Mouse (Mus musculus) small intestine, adult 2 months (tissue): ENCODE data around the gene Nup43. TPM values are rescaled to one million over a fixed set of nuclear protein-coding genes. Genes with fewer than 3 reads are reported as not detected.

Source experiments
- H3K27ac ChIP-seq: fragments of 200-500 bp; 2 replicates; pipeline ENCODE4 v1.5.1; 2012; ENCODE audit warnings: low read depth, low read length, control low read depth, inconsistent platforms; ENCODE audit not compliant: insufficient read depth
- H3K27me3 ChIP-seq: fragments of 200-500 bp; 2 replicates; pipeline ENCODE4 v1.6.1; 2012; ENCODE audit warnings: mild to moderate bottlenecking, moderate library complexity, low read length, inconsistent platforms; ENCODE audit not compliant: control insufficient read depth, insufficient read depth
- H3K36me3 ChIP-seq: fragments of 200-500 bp; 2 replicates; pipeline ENCODE4 v1.6.1; 2012; ENCODE audit warnings: mild to moderate bottlenecking, low read length, control low read depth, inconsistent platforms; ENCODE audit not compliant: control insufficient read depth, insufficient read depth
- H3K4me1 ChIP-seq: fragments of 200-500 bp; 2 replicates; pipeline ENCODE4 v1.6.1; 2012; ENCODE audit warnings: low read length, inconsistent platforms, mixed read lengths; ENCODE audit not compliant: control insufficient read depth, insufficient read depth, insufficient read length
- H3K4me3 ChIP-seq: fragments of 200-500 bp; 2 replicates; pipeline ENCODE4 v1.5.1; 2012; ENCODE audit warnings: low read depth, mild to moderate bottlenecking, control low read depth, inconsistent platforms, low read length, moderate library complexity
- CTCF ChIP-seq: fragments of 200-500 bp; IDR thresholded peaks from 2 replicates; pipeline ENCODE4 v1.5.1; 2012; ENCODE audit warnings: low read depth, mild to moderate bottlenecking, control low read depth, inconsistent platforms, low read length, moderate library complexity, mixed read lengths; ENCODE audit not compliant: insufficient replicate concordance, insufficient read length; ENCODE audit errors: extremely low read depth
- POLR2A ChIP-seq: fragments of 200-500 bp; IDR thresholded peaks from 2 replicates; pipeline ENCODE4 v1.6.1; 2012; ENCODE audit warnings: low read depth, mild to moderate bottlenecking, control low read depth, inconsistent platforms, low read length, moderate library complexity
- WGBS: fragments of 180-500 bp; shearing (Covaris S2); methylation state at CpG from one replicate; pipeline ENCODE4 v1.1.7; 2018; 5-methylcytosine and 5-hydroxymethylcytosine counted together
- polyA plus RNA-seq: library from polyadenylated mRNA; depleted of rRNA; stranded (reverse); fragments of >200 nt; gene quantifications from 2 replicates; pipeline ENCODE4 v1.2.3, GENCODE M21; 2012

Gene Nup43
- polyA plus RNA-seq, 1 experiment, result 2.6 TPM

- Histone ChIP-seq H3K4me3 (peak overlapping the region; percentile 12; the same call in 1 of the 2 replicates), H3K27me3 (no peaks in the 10 kb centered on the region), H3K27ac (no peak overlapping the region), H3K4me1 (peaks cover 10% of the 10 kb centered on the region), H3K36me3 (peaks cover 2% of the 10 kb centered on the region; the same call in 1 of the 2 replicates)
- no peak for TF ChIP-seq POLR2A
- no peak for TF ChIP-seq CTCF
- WGBS, result 24% methylated on average over 3 of the region's 3 CpGs
Measured at GRCm38 (mm10) chr10:7682249-7682648, 14.9 kb downstream of the Nup43 start.

GRCm38 (mm10) chr10:7686902-7687301 is 19.6 kb downstream of the Nup43 start:
- TF ChIP-seq CTCF (no peak), POLR2A (no peak)
- WGBS, result 48% methylated on average over 6 of the region's 6 CpGs
- no peak overlapping the region for H3K27ac ChIP-seq
- H3K36me3 ChIP-seq, result peaks cover 6% of the 10 kb centered on the region
- no peaks in the 10 kb centered on the region for H3K27me3 ChIP-seq
- H3K4me1 ChIP-seq, result peaks cover 10% of the 10 kb centered on the region
- H3K4me3 ChIP-seq, result no peak overlapping the region

- H3K27me3 ChIP-seq, result no peaks in the 10 kb centered on the region
Measured at GRCm38 (mm10) chr10:7695286-7695685, 28.0 kb downstream of the Nup43 start.

DNA sequence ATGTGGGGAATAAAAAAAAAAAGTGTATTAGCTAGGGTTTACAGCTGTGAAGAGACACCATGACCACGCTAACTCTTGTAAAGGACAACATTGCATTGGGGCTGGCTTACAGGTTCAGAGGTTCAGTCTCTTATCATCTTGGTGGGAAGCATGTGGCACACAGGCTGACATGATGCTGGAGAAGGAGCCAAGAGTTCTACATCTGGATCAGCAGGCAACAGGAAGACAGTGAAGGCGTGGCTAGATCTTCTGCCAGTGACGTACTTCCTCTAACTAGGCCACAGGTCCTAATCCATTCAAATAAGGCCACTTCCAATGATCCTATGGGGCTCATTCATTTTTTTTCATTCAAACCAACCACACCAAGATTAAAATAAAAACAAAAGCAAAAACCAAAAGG is 32.8 kb downstream of the Nup43 start:
- WGBS, result 73% methylated on average over 3 of the region's 3 CpGs
- Histone ChIP-seq H3K4me1 (no peaks in the 10 kb centered on the region), H3K4me3 (no peak overlapping the region), H3K27me3 (no peaks in the 10 kb centered on the region), H3K36me3 (peaks cover 69% of the 10 kb centered on the region), H3K27ac (no peak overlapping the region)
- TF ChIP-seq CTCF (no peak), POLR2A (no peak)

More at GRCm38 (mm10) chr10:7695286-7695685, 28.0 kb downstream of the Nup43 start:
- TF ChIP-seq CTCF (no peak), POLR2A (no peak)
- Histone ChIP-seq H3K36me3 (peaks cover 64% of the 10 kb centered on the region), H3K27ac (no peak overlapping the region), H3K4me1 (no peaks in the 10 kb centered on the region), H3K4me3 (no peak overlapping the region)

DNA sequence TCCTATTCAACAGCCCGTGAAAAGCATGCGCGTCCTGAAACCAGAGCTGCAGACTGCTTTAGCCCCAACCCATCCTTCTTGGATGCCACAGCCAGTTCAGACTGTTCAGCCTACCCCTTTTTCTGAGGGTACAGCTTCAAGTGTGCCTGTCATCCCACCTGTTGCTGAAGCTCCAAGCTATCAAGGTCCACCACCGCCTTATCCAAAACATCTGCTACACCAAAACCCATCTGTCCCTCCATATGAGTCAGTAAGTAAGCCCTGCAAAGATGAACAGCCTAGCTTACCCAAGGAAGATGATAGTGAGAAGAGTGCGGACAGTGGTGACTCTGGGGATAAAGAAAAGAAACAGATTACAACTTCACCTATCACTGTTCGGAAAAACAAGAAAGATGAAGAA is 35.3 kb downstream of the Nup43 start:
- H3K27me3 ChIP-seq, result no peaks in the 10 kb centered on the region
- 97% methylated on average over 6 of the region's 6 CpGs for WGBS
- TF ChIP-seq CTCF (no peak), POLR2A (no peak)
- H3K4me3 ChIP-seq, result no peak overlapping the region
- peaks cover 66% of the 10 kb centered on the region for H3K36me3 ChIP-seq
- no peak overlapping the region for H3K27ac ChIP-seq
- no peaks in the 10 kb centered on the region for H3K4me1 ChIP-seq

GRCm38 (mm10) chr10:7710121-7710520 is 42.8 kb downstream of the Nup43 start:
- TF ChIP-seq CTCF, result no peak
- TF ChIP-seq POLR2A, result no peak
- no peak overlapping the region for H3K27ac ChIP-seq
- 81% methylated on average over 5 of the region's 5 CpGs for WGBS
- H3K27me3 ChIP-seq, result no peaks in the 10 kb centered on the region
- no peaks in the 10 kb centered on the region for H3K4me1 ChIP-seq
- H3K36me3 ChIP-seq, result peaks cover 54% of the 10 kb centered on the region
- no peak overlapping the region for H3K4me3 ChIP-seq

DNA sequence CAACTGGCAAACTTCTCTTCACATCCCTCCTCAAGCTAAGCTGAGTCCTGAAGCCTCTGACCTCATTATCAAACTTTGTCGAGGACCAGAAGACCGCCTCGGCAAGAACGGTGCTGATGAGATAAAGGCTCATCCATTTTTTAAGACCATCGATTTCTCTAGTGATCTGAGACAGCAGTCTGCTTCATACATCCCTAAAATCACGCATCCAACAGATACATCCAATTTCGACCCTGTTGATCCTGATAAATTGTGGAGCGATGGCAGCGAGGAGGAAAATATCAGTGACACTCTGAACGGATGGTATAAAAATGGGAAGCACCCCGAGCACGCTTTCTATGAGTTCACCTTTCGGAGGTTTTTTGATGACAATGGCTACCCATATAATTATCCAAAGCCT is 45.2 kb downstream of the Nup43 start:
- Histone ChIP-seq H3K36me3 (peaks cover 46% of the 10 kb centered on the region), H3K4me3 (no peak overlapping the region), H3K27ac (no peak overlapping the region), H3K27me3 (no peaks in the 10 kb centered on the region), H3K4me1 (no peaks in the 10 kb centered on the region)
- TF ChIP-seq CTCF (no peak), POLR2A (no peak)
- WGBS, result 92% methylated on average over 13 of the region's 13 CpGs
